Mouse (Mus musculus): ENCODE measurements around the gene Lhpp. TPM values are rescaled to one million over a fixed set of nuclear protein-coding genes. Genes with fewer than 3 reads are reported as not detected.

Lhpp gene
- total and polyA plus RNA-seq, 2 experiments from 2014 or later = 22.9 to 40.1 TPM

- peak overlapping the region; percentile 21; the same call in 1 of the 2 replicates for H3K27ac ChIP-seq (ENCODE audit: low read depth)
- 55% methylated on average over 3 of the region's 3 CpGs for WGBS
- DNase-seq (ENCODE audit: low spot score) = no peak
- TF ChIP-seq EP300 (IDR thresholded peaks at IDR 0.05; ENCODE audit: low read depth) (no peak), CTCF (IDR thresholded peaks at IDR 0.05; ENCODE audit: low read depth) (no peak)
- H3K9ac ChIP-seq (replicated peaks; ENCODE audit: low read depth, low read length) = no peak overlapping the region
- no peaks in the 10 kb centered on the region for H3K9me3 ChIP-seq (replicated peaks; ENCODE audit: control insufficient read depth, low read length)
- H3K36me3 ChIP-seq (replicated peaks; ENCODE audit: control insufficient read depth, insufficient read depth, low read length) = peaks cover 25% of the 10 kb centered on the region
- H3K4me1 ChIP-seq (ENCODE audit: control insufficient read depth, insufficient read depth) = peaks cover 41% of the 10 kb centered on the region
- H3K4me2 ChIP-seq (ENCODE audit: low read depth, low read length) = no peak overlapping the region
- H3K4me3 ChIP-seq (ENCODE audit: low read depth, low read length) = no peak overlapping the region
- ATAC-seq (ENCODE audit: insufficient read depth, low read depth) = no peak
- no peaks in the 10 kb centered on the region for H3K27me3 ChIP-seq (ENCODE audit: control insufficient read depth, insufficient read depth, low read length)
Observed at GRCm38 (mm10) chr7:132572738-132573137, 37.7 kb upstream of the Lhpp start.

GRCm38 (mm10) chr7:132573205-132573604, 37.2 kb upstream of the Lhpp start:
- Histone ChIP-seq H3K4me1 (ENCODE audit: control insufficient read depth, insufficient read depth) (peaks cover 41% of the 10 kb centered on the region), H3K27me3 (ENCODE audit: control insufficient read depth, insufficient read depth, low read length) (no peaks in the 10 kb centered on the region), H3K4me3 (ENCODE audit: low read depth, low read length) (no peak overlapping the region), H3K36me3 (replicated peaks; ENCODE audit: control insufficient read depth, insufficient read depth, low read length) (peaks cover 20% of the 10 kb centered on the region), H3K9ac (replicated peaks; ENCODE audit: low read depth, low read length) (no peak overlapping the region), H3K27ac (ENCODE audit: low read depth) (peak overlapping the region; percentile 21; the same call in 1 of the 2 replicates), H3K4me2 (ENCODE audit: low read depth, low read length) (no peak overlapping the region), H3K9me3 (replicated peaks; ENCODE audit: control insufficient read depth, low read length) (no peaks in the 10 kb centered on the region)
- no peak for ATAC-seq (ENCODE audit: insufficient read depth, low read depth)
- TF ChIP-seq EP300 (IDR thresholded peaks at IDR 0.05; ENCODE audit: low read depth) (no peak), CTCF (IDR thresholded peaks at IDR 0.05; ENCODE audit: low read depth) (no peak)
- no peak for DNase-seq (ENCODE audit: low spot score)
- WGBS = 70% methylated on average over 6 of the region's 6 CpGs

GRCm38 (mm10) chr7:132574646-132575045, 35.8 kb upstream of the Lhpp start:
- H3K9me3 ChIP-seq (replicated peaks; ENCODE audit: control insufficient read depth, low read length) = no peaks in the 10 kb centered on the region
- ATAC-seq (ENCODE audit: insufficient read depth, low read depth) (no peak), DNase-seq (ENCODE audit: low spot score) (no peak)
- H3K9ac ChIP-seq (replicated peaks; ENCODE audit: low read depth, low read length) = no peak overlapping the region
- H3K4me3 ChIP-seq (ENCODE audit: low read depth, low read length) = no peak overlapping the region
- H3K4me2 ChIP-seq (ENCODE audit: low read depth, low read length) = no peak overlapping the region
- TF ChIP-seq EP300 (IDR thresholded peaks at IDR 0.05; ENCODE audit: low read depth) (no peak), CTCF (IDR thresholded peaks at IDR 0.05; ENCODE audit: low read depth) (no peak)
- H3K36me3 ChIP-seq (replicated peaks; ENCODE audit: control insufficient read depth, insufficient read depth, low read length) = peaks cover 6% of the 10 kb centered on the region
- peaks cover 40% of the 10 kb centered on the region for H3K4me1 ChIP-seq (ENCODE audit: control insufficient read depth, insufficient read depth)
- no peaks in the 10 kb centered on the region for H3K27me3 ChIP-seq (ENCODE audit: control insufficient read depth, insufficient read depth, low read length)
- WGBS = 80% methylated on average over 5 of the region's 5 CpGs
- H3K27ac ChIP-seq (ENCODE audit: low read depth) = no peak overlapping the region

GRCm38 (mm10) chr7:132575623-132576022, 34.8 kb upstream of the Lhpp start:
- Histone ChIP-seq H3K4me3 (ENCODE audit: low read depth, low read length) (peak overlapping the region; percentile 61), H3K27me3 (ENCODE audit: control insufficient read depth, insufficient read depth, low read length) (no peaks in the 10 kb centered on the region), H3K9me3 (replicated peaks; ENCODE audit: control insufficient read depth, low read length) (no peaks in the 10 kb centered on the region), H3K27ac (ENCODE audit: low read depth) (peak overlapping the region; percentile 96), H3K36me3 (replicated peaks; ENCODE audit: control insufficient read depth, insufficient read depth, low read length) (no peaks in the 10 kb centered on the region), H3K4me1 (ENCODE audit: control insufficient read depth, insufficient read depth) (peaks cover 33% of the 10 kb centered on the region), H3K4me2 (ENCODE audit: low read depth, low read length) (peak overlapping the region; percentile 72), H3K9ac (replicated peaks; ENCODE audit: low read depth, low read length) (peak overlapping the region; percentile 69)
- WGBS = under 1% methylated on average over 13 of the region's 13 CpGs
- TF ChIP-seq CTCF (IDR thresholded peaks at IDR 0.05; ENCODE audit: low read depth) = peak; percentile 57
- TF ChIP-seq EP300 (IDR thresholded peaks at IDR 0.05; ENCODE audit: low read depth) = no peak
- DNase-seq (ENCODE audit: low spot score) (peak; percentile 96), ATAC-seq (ENCODE audit: insufficient read depth, low read depth) (peak; percentile 87)

GRCm38 (mm10) chr7:132576116-132576650, 34.3 kb upstream of the Lhpp start, which contains the start of gene Oat:
TSS of gene Oat (minus strand) at chr7:132576398.
- DNase-seq (ENCODE audit: low spot score) (peak; percentile 97), ATAC-seq (ENCODE audit: insufficient read depth, low read depth) (peak; percentile 97)
- Histone ChIP-seq H3K9me3 (replicated peaks; ENCODE audit: control insufficient read depth, low read length) (no peaks in the 10 kb centered on the region), H3K9ac (replicated peaks; ENCODE audit: low read depth, low read length) (peak within 1 kb of the TSS; percentile 69), H3K27me3 (ENCODE audit: control insufficient read depth, insufficient read depth, low read length) (no peaks in the 10 kb centered on the region), H3K4me1 (ENCODE audit: control insufficient read depth, insufficient read depth) (peaks cover 28% of the 10 kb centered on the region), H3K27ac (ENCODE audit: low read depth) (peak within 1 kb of the TSS; percentile 96), H3K4me3 (ENCODE audit: low read depth, low read length) (peak within 1 kb of the TSS; percentile 61), H3K4me2 (ENCODE audit: low read depth, low read length) (peak within 1 kb of the TSS; percentile 72), H3K36me3 (replicated peaks; ENCODE audit: control insufficient read depth, insufficient read depth, low read length) (no peaks in the 10 kb centered on the region)
- WGBS = 1% methylated on average over 49 of the region's 49 CpGs
- TF ChIP-seq EP300 (IDR thresholded peaks at IDR 0.05; ENCODE audit: low read depth) (no peak), CTCF (IDR thresholded peaks at IDR 0.05; ENCODE audit: low read depth) (no peak; the same call in 1 of the 2 replicates)

GRCm38 (mm10) chr7:132576891-132577290, 33.5 kb upstream of the Lhpp start:
- WGBS = 43% methylated on average over 4 of the region's 4 CpGs
- Histone ChIP-seq H3K27ac (ENCODE audit: low read depth) (peak overlapping the region; percentile 96), H3K9ac (replicated peaks; ENCODE audit: low read depth, low read length) (peak overlapping the region; percentile 22; the same call in 1 of the 2 replicates), H3K4me1 (ENCODE audit: control insufficient read depth, insufficient read depth) (peaks cover 22% of the 10 kb centered on the region), H3K27me3 (ENCODE audit: control insufficient read depth, insufficient read depth, low read length) (no peaks in the 10 kb centered on the region), H3K4me2 (ENCODE audit: low read depth, low read length) (peak overlapping the region; percentile 72; the same call in 1 of the 2 replicates), H3K36me3 (replicated peaks; ENCODE audit: control insufficient read depth, insufficient read depth, low read length) (no peaks in the 10 kb centered on the region), H3K9me3 (replicated peaks; ENCODE audit: control insufficient read depth, low read length) (no peaks in the 10 kb centered on the region), H3K4me3 (ENCODE audit: low read depth, low read length) (peak overlapping the region; percentile 61; the same call in 1 of the 2 replicates)
- ATAC-seq (ENCODE audit: insufficient read depth, low read depth) = no peak
- no peak for DNase-seq (ENCODE audit: low spot score)
- no peak for TF ChIP-seq EP300 (IDR thresholded peaks at IDR 0.05; ENCODE audit: low read depth)
- no peak for TF ChIP-seq CTCF (IDR thresholded peaks at IDR 0.05; ENCODE audit: low read depth)
